Mouse (Mus musculus): ENCODE data around the gene Fads3.

Fads3 gene

DNA sequence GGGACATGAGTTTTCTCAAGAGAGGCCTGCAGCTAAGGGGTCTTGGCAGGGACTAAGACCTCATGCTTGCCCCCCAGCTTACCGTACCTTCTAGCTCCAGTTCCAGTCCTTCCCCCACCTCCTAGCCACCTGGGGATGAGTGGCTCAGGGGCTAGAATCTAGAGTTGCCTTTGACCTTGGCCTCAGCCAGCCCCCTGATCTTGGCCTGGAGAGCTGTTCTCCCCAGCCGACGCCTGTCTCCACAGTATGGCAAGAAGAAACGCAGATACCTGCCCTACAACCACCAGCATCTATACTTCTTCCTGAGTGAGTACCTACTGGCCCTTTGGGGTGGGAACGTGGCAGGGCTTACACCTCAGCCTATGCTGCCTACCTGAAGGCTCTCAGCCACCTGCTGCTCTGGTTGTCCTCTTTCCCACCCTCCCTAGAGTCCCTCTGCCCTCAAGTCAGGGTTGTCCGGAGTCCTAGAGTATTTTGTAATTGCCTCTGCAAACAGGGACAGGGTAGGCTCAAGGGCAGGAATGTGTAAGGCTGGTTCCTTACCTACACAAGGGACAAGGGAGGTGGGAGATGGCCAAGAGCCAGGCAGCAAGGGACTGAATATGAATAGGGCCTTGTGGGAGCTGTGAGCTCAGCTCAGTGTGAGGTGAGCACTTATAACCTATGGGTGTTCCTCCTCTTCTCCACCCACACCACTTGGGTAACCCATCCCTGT, 13.1 kb downstream of the Fads3 start:
- no peak for DNase-seq

DNA sequence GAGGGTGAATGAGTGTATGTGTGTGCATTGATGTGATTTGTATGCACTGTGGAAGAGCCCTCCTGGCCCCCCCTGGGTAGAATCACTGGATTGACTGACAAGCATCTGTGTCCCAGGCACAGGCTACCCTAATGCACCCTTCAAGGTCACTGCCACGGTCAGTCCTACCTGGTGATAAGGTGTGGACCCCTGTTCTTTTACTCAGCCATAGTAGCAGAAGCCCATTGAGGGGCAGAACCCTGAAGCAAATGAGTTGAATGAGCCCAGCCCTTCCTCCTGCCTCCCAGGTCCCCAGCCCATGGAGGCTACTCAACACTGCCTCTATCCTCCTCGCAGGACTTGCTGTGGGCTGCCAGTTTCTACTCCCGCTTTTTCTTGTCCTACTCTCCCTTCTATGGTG, 13.9 kb downstream of the Fads3 start:
- no peak for DNase-seq

DNA sequence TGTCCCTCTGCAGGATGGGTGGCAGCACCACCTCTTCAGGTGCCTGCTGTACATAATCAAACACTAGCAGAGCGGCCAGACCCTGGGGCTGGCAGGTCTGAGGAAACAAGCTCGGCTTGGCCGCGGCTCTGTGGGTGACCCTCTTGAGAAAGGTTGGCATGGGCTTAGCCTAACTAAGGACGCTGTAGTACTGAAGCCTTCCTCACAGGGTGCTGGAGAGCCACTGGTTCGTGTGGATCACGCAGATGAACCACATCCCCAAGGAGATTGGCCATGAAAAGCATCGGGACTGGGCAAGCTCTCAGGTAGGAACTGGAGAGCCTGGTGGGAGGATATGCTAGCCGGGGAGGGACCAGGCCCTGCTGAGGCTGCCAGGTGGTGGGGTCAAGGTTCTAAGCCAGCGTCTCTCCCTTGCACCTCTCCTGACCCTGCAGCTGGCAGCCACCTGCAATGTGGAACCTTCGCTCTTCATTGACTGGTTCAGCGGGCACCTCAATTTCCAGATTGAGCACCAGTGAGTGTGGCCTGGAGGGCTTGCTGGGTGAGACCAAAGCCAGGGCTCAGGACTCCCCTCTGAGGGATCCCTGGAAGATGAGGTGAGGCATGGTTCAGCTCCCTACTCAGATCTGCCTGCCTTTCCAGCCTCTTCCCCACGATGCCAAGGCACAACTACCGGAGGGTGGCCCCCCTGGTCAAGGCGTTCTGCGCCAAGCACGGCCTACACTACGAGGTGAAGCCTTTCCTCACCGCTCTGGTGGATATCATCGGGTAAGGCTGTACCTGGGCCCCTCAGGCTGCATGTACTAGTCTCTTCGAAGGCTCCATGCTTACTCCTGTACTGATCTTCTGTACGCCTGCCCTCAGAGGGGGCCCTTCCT, 14.7 kb downstream of the Fads3 start:
- DNase-seq, result no peak

DNA sequence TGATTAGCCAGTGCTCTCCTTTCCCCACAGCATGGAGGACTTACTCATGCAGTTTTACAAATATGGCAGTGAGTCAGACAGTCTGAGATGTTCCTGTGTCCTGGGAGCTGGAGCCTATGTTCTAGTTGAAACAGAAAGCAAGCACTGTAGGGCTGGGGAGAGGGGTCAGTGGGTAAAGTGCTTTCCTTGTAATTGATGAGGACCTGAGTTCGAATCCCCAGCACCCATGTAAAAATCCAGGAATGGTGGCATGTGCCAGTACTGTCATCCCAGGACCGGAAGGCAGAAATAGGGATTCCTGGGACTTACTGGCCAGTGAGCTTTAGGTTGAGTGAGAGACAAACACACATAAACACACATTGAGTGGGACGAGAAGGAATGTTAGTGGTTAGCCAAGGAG, 15.3 kb downstream of the Fads3 start:
- DNase-seq, result no peak

DNA sequence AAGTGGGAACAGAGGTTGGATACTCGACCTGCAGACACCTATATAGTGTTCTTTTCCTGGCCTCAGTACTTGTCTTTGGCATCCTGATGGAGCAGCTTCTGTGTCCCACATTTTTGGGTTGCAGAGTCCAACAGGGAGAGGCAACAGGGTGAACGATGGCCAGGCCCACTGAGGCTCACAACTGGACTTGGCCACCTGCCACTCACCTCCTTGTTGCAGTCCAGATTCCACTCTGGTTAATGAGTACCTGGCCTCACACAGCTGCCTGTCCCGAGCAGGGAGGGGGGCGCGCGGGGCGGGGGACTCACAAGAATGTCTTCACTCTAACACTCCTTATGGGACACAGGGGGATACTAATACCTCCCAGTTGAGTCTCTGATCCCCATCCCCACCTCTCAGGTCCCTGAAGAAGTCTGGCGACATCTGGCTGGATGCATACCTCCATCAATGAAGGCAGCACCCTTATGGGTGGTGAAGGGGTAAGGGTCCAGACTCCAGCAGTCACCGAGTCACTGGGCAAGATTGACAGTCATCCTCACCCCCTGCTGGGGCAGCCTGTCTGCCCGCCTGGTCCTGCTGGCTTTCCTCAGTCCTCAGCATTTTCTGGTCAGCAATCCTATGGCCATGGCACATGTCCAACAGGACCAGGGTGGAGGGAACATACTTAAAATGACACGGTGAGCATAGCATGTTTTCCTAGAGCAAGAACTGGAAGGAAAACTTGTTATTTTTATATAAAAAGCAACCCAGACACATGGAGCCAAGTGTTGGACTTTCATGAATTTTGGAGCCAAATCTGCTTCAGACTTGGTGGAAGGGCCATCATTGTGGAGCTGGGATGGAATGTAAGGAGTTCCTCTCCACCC, 16.4 kb downstream of the Fads3 start:
- DNase-seq, result no peak

DNA sequence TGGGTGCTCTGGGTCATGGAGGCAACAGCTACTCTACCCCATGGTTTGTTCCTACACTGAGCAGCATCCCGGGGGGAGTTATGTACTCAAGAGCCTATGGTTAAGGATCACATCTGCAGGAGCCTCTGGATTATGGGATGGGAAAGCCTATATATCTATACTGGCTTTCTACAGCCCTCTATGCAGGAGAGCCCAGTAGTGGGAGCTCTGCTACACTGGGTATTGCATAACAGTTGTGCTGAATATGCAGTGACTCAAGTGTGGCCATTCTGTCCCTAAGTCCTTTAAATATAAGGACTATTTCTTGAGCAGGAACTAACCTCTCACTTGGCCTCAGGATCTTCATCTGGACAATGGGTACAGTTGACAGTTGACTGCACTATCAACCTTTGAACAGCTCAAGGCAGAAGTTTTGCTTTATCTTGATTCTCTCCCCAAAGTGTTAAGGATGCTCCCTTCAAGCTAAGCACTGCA, 17.0 kb downstream of the Fads3 start:
- DNase-seq, result no peak

DNA sequence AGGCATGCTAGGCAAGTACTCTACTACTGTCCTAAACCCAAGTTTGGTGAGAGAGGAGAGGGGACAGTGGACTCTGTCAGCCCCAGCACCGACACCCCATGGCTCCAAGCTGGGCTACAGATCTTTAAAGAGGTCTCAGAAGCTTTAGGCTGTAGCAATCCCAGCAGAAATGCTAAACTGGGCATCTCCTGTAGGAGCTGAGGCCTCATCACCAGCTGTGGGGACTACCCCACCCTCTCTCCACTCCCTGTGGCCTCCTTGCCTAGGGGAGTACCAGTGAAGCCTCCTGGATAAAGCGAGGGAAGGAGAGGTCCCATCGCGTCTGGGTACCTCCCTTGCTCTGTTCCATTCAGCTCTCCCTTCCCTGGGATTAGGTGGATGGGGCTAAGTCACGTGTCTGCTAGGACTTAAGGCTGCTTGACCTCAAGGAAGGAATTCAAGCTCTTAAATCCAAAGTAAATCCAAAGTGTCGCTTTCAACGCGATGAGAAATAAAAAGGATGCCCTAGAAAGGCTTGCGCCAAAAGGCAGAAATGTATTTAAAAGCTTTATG, 17.6 kb downstream of the Fads3 start:
- DNase-seq, result no peak

DNA sequence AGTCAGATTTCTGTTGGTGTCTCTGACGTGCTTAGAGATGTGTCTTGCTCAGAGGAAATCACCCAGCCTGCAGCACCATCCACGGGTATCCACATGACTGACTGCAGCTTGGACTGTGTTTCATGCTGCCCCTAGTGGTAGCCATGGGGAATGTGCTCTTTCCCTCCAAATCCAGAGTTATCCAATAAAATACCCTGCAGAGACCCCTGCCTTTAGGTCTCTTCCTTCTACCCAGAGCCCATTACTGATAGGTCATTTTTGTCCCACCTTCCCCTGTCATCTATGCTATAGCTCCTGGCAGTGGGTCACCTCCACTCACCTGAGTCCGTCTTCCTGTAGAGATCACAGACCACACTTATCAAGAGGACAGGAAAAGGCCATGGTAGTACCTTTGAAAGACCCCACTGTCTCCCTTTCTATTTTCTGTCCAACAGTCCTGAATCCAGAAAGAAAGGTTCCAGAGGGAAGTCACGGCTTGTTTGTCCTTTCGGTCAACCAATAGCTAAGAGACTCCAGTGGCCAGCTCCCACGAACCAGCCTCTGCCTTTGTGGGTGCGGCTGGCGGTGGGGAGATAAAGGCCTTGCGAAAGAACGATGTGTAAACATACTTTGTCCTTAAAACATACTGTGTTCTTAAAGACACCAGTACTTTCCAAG, 18.7 kb downstream of the Fads3 start:
- DNase-seq, result no peak

DNA sequence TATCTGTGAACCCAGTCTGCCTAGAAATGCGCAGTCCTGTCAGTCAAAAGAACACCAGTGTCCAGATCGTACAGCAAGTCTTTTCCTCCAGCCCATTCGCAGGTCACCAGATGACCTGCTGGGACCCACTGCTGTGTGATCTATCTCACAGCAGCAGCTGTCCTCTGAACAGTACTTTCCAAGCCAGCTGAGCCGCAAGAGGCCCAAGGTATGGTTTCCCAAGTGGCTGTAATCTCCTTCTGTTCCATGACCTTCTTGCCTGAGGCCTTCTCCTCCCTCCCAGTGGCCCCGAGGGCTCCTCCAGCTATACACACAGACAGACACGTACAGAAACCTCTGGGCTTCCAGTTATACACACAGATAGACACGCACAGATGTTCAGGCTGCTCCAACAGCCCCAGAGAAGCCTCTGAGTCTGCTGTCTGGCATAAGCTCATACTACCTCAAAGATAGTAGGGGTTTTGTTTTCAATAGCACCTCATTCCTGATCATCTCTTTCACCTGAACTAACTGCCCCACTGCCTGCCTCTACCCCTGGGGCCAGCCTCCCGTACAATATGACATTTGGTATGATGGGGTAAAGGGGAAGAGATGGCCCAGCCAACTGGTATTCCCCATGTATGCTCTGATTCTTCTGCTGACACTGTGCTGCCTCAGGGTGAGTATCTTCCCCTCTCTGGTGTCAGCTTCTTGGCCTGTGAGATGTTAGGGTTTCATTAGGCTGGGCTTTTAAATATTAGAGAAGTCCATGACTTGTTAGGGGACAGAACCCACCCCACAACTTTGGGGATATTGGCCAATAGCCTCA, 19.6 kb downstream of the Fads3 start:
- DNase-seq, result no peak

DNA sequence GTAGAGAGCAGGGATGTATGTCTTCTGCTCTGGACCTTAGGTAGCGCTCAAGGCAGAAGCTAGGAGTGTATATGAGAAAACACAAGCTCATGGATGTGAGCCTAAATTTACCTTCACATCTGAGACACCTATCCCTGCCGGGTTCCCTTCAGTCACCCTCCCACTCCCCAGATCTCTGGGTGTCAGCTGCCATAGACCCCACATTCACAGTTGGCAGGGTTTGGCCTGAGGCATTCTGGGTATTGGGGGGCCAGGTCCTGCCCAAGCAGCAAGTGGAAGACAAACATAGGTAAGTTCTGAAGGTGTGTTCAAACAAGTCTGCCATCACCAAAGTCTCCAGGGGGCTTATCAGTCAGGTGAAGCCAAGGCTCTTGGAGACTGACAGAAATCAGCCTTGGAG, 20.3 kb downstream of the Fads3 start:
- DNase-seq, result no peak

DNA sequence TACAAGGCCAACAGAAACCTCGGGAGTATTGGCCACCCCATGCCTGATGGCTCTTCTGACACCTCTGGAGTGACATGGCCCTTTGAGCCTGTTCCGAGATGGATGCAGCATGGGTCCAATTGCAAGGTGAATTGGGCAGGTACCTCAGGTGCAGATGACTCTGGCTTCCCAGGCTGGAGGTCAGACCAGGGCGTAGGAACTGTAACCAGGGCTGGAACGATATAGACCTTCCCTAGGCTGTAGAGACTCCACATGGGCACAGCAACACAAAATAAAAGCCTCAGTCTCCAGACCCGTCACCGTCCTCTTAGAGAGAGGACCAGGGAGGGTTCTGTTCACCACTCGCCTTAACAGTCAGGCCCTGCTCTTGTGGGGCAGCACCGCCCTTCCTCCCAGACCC, 20.9 kb downstream of the Fads3 start:
- DNase-seq, result no peak

DNA sequence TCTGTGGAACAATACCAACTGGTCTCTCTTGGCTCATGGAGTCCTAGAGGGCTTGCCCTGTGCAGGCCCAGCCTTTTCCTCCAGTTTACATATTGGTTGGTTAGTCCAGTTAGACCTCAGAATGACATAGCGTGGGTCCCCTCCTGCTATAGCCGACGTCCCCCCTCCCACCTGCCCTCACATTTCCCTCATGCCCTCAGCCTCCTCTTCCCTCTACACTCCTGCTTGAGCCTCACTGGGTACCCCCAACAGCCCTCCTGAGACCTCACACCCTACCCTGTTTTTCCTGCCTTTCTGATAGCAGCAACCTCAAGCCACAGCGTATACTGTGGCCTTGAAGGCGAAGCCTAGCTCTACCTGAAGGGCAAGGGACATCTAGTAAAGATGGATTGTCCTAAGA, 21.5 kb downstream of the Fads3 start:
- DNase-seq, result no peak

DNA sequence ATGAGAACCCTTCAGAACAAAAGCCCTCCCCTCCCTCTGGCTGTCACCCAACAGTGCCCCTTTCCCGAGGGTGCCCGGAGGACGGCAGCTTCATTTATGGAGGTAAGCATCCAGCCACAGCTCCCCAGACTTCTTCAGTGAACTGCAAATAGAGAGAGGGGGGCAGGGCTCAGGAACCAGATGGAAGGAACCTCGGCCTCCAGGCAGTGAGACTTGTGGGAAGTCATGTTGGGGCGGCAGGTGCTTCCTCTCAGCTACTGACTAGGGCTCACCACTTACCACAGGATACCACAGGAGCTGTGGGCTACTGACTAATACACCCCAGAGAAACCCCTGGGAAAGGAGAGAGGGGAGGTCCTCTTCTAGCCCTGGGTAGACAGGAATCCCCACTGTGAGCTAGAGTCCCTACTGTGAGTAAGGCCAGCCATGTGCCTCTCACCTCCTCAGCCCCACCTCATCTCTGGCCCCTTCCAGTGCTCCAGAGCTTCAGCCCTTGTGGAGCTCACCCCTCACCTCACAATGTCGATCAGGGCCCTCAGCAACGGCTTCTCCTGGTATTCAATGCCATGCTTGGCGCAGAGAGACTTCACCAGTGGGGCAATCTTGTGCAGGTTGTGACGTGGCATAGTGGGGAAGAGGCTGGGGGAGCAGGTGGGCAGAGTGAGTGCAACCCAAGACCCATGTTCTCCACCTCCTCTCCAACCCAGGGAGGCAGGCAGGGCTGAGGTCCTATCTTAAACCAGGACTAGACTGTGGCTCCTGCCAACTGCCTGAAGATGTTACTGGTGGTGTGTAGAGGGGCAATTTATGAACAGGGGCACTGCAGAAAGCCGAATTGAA, 23.0 kb downstream of the Fads3 start:
- DNase-seq, result peak in 1 of 2 experiments; percentile 30

DNA sequence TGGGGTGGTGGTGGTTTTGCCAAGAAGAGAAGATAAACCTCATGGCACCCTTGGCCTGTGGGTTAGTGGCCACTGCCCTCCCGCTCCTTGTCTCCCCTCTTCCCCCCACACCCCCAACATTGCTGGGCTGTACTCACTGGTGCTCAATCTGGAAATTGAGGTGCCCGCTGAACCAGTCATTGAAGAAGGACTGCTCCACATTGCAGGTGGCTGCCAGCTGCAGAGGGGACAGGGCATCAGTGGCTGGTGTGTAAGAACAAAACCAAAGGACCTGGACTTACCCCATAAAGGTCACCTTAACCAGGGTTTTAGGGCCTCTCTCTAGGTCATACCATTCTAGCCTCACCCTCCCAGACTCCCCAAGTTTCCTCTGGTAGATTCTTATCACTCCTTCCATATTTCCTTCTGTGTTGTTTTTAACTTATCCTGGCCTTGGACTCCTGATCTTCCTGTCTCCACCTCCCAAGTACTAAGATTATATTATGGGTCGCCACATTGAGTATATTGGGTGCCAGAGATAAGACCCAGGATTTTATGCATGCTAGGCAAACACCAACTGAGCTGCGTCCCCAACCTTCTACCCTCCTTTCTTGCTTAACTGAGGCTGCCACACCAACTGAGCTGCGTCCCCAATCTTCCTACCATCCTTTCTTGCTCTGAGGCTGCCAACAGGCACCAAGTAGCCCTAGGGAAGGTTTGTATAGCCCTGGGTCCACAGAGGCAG, 24.3 kb downstream of the Fads3 start:
- no peak for DNase-seq

DNA sequence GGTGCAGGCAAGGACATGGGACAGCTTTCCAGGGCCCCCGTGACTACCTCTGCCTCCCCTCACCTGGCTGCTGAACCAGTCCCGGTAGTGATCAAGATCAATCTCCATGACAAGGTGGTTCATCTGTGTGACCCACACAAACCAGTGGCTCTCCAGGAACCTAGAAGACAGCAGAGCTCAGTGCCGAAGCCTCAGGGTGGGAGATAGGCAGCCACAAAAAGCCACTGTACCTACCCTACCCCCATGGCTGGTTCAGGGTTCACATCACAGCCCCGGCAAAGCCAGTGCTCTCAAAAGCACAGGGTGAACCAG, 24.8 kb downstream of the Fads3 start:
- no peak for DNase-seq

DNA sequence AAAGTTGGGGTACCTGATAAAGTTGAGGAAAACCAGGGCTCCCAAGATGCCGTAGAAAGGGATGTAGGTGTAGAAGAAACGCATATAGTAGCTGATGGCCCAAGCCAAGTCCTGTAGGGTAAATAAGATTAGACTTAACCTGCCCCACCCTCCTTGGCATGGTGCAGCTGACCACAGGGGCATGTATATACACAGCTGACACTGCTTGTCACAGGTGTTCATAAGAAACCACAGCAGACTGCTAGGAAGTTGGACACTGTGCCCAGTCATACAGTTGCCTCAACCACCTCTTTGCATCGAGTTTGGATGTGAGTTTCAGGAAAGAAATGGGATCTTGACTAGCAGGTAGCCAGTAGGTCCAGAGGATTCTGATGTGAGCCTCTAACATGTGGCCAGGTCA, 25.1 kb downstream of the Fads3 start:
- no peak for DNase-seq

DNA sequence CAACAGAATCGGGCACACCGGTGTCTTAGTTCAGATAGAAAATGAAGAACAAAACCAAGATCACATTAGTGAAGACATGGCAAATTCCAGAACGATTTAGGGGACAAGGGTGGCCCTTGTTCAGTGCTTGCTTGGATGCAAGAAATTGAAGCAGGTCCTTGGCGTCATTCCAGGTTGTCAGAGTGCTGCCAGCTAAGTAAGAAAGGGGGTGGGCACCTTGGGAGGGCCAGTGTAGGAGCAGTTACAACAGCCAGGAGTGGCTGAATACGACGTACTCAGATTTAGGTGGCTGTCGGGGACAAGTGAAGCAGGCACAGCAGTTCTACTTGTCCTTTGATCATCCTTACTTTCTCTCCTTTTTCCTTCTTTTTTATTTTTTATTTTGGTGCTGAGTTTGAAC, 26.3 kb downstream of the Fads3 start:
- no peak for DNase-seq

DNA sequence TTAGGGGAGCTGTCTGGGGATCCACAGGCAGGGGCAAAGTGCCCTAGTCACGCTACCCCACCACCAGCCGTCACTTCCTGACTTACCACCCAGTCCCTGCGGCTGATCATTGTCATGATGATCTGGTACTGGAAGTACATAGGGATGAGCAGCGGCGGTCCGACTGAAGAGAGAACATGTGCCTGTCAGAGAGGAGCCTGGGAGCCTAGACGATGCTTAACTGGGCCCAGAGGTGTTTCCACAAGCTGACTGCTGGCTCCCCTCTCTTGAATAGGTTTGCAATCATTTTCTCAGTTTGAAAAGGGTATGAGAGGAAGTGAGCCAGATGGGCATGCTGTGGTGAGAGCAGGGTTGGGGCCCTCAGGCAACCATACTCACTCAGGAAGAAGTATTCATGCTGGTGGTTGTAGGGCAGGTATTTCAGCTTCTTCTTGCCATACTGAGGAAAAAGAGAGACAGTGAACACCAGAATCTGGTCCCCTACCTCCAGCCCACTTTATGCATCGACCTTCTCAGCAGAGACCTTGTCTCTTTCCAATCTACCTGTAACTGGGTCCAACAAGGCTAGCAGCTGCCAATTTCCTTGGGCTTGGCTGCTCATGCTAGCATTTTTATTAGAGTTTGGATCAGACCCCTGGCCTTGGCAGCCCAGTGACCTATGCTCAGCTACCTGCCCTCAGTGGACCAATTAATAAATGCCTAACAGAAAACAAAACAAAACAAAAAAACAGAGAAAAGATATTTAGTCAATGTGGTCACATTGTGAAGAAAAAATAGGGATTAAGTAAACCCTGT, 29.0 kb downstream of the Fads3 start:
- no peak for DNase-seq

DNA sequence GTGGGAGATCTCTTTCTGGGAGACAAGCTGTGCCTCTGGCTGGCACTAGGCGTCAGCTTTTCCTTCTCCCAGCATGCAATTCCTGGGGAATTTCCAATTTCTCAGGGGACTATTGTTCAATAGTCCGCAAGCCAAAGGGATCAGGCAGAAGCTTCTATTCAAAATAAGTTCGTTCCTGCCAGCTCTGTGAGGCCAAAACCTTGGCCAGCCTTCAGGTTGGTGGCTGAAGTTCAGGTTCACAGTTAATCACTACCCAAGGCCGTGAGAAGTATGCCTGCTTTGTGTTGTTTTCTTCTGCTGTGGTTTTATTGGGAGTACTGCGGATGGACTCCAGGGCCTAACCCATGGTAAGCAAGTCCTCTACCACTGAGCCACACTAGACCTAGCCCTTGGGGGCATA, 29.8 kb downstream of the Fads3 start:
- DNase-seq, result no peak
